Mouse (Mus musculus) midbrain, postnatal 0 days (tissue): ENCODE measurements around the gene Rexo1. TPM values are rescaled to one million over a fixed set of nuclear protein-coding genes. Genes with fewer than 3 reads are reported as not detected.

ENCODE experiments used
- ATAC-seq: fragments of 200-750 bp; cut with Nextera tagmentation; 2 replicates; pipeline ENCODE4 v1.8.0; 2017; ENCODE audit warnings: moderate number of reproducible peaks, mild to moderate bottlenecking, moderate TSS enrichment, moderate library complexity; ENCODE audit not compliant: low FRiP score
- DNase-seq: peaks from one replicate; pipeline ENCODE4 v3.0.0-alpha.2; 2015; ENCODE audit warnings: low spot score
- H3K27ac ChIP-seq: fragments of 300-500 bp; sonication (generic); 2 replicates; pipeline ENCODE4 v1.5.1; 2014; ENCODE audit warnings: low read depth, mild to moderate bottlenecking, low read length, mixed read lengths
- H3K27me3 ChIP-seq: fragments of 300-500 bp; sonication (generic); 2 replicates; pipeline ENCODE4 v1.6.1; 2014; ENCODE audit warnings: low read length, control low read depth, mixed read lengths; ENCODE audit not compliant: insufficient read depth
- H3K36me3 ChIP-seq: fragments of 300-500 bp; sonication (generic); 2 replicates; pipeline ENCODE4 v1.6.1; 2014; ENCODE audit warnings: low read length, control low read depth, mixed read lengths; ENCODE audit not compliant: insufficient read depth
- H3K4me1 ChIP-seq: fragments of 300-500 bp; sonication (generic); 2 replicates; pipeline ENCODE4 v1.6.1; 2014; ENCODE audit warnings: mild to moderate bottlenecking, control low read depth, antibody characterized with exemption, low read length, mixed read lengths; ENCODE audit not compliant: insufficient read depth
- H3K4me2 ChIP-seq: fragments of 300-500 bp; sonication (generic); 2 replicates; pipeline ENCODE4 v1.6.1; 2014; ENCODE audit warnings: low read depth, mild to moderate bottlenecking, low read length, mixed read lengths; ENCODE audit not compliant: poor library complexity, severe bottlenecking
- H3K4me3 ChIP-seq: fragments of 300-500 bp; sonication (generic); 2 replicates; pipeline ENCODE4 v1.5.1; 2014; ENCODE audit warnings: low read depth, mild to moderate bottlenecking, low read length, moderate library complexity
- H3K9ac ChIP-seq: fragments of 300-500 bp; sonication (generic); replicated peaks from 2 replicates; pipeline ENCODE4 v1.6.1; 2014; ENCODE audit warnings: mild to moderate bottlenecking, low read length, moderate library complexity, mixed read lengths; ENCODE audit not compliant: poor library complexity, severe bottlenecking
- H3K9me3 ChIP-seq: fragments of 300-500 bp; sonication (generic); 2 replicates; pipeline ENCODE4 v1.6.1; 2016; ENCODE audit warnings: low read length, control low read depth
- CTCF ChIP-seq: IDR thresholded peaks from 2 replicates; pipeline ENCODE4 v1.5.1; 2016; ENCODE audit warnings: antibody characterized with exemption, mild to moderate bottlenecking
- WGBS: fragments of 180-500 bp; shearing (Covaris S2); extraction: QIAGEN DNeasy Blood & Tissue Kit; methylation state at CpG from one replicate; pipeline ENCODE4 v1.1.7; 2014; 5-methylcytosine and 5-hydroxymethylcytosine counted together
- polyA plus RNA-seq: library from polyadenylated mRNA; unstranded; fragments of >200 nt; fragmentation: Nextera tagmentation; extraction: Ambion mirVana; gene quantifications from 2 replicates; pipeline ENCODE4 v1.2.1, GENCODE M21; 2015
- total RNA-seq: library from RNA; depleted of rRNA; stranded (reverse); fragments of >200 nt; gene quantifications from 2 replicates; pipeline ENCODE4 v1.2.3, GENCODE M21; 2014

Gene Rexo1
- total and polyA plus RNA-seq, 2 experiments from 2014 or later = 29.8 to 52.6 TPM

GRCm38 (mm10) chr10:80568876-80569275 lies 7.5 kb upstream of the Rexo1 start:
- WGBS = 95% methylated on average over 29 of the region's 29 CpGs
- H3K4me2 ChIP-seq = no peak overlapping the region

GRCm38 (mm10) chr10:80566375-80567092 lies 5.2 kb upstream of the Rexo1 start:
- Histone ChIP-seq H3K4me3 (no peak overlapping the region), H3K9me3 (no peaks in the 10 kb centered on the region), H3K27me3 (no peaks in the 10 kb centered on the region), H3K27ac (peak overlapping the region; percentile 65), H3K36me3 (peaks cover 18% of the 10 kb centered on the region), H3K4me2 (peak overlapping the region; percentile 39), H3K4me1 (peaks cover 11% of the 10 kb centered on the region), H3K9ac (0 out of 2 replicates have a peak overlapping the region, but pooled peaks have one; percentile 0)
- DNase-seq (peak; percentile 77), ATAC-seq (peak; percentile 49)
- WGBS = 8% methylated on average over 17 of the region's 17 CpGs
- peak; percentile 96 for TF ChIP-seq CTCF

More at GRCm38 (mm10) chr10:80568876-80569275, 7.5 kb upstream of the Rexo1 start:
- DNase-seq = no peak
- no peak overlapping the region for H3K27ac ChIP-seq
- H3K36me3 ChIP-seq = peaks cover 18% of the 10 kb centered on the region
- no peak overlapping the region for H3K4me3 ChIP-seq
- no peak overlapping the region for H3K9ac ChIP-seq
- TF ChIP-seq CTCF = no peak
- no peaks in the 10 kb centered on the region for H3K9me3 ChIP-seq
- H3K27me3 ChIP-seq = no peaks in the 10 kb centered on the region
- H3K4me1 ChIP-seq = peaks cover 11% of the 10 kb centered on the region
- ATAC-seq = no peak

DNA sequence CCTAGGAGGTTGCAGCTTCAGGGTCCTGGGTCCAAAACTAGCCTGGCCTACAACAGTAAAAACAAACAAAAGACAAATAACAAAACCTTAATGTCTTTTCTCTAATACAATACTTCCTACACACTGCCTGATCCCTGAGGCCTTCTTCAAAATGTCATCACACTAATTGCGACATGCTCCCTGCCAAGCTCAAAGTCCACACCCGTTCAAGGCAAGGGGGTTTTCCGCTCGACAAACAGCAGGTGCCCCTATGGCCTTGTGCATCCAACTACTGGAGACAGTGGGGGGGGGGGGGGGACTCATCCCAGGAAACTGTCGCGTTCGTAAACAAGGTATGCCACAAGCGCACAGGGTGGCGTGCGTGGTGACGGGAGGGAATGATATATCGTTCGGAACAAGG lies 739 bp downstream of the Rexo1 start:
- no peak for TF ChIP-seq CTCF
- Histone ChIP-seq H3K9ac (peak overlapping the region; percentile 92), H3K4me3 (peak overlapping the region; percentile 86), H3K4me2 (peak overlapping the region; percentile 90), H3K9me3 (no peaks in the 10 kb centered on the region), H3K4me1 (peaks cover 8% of the 10 kb centered on the region; the same call in 1 of the 2 replicates), H3K36me3 (0 out of 2 replicates have a peak, but pooled peaks cover under 1% of the 10 kb centered on the region), H3K27ac (peak overlapping the region; percentile 94; the same call in 1 of the 2 replicates), H3K27me3 (no peaks in the 10 kb centered on the region)
- ATAC-seq (no peak), DNase-seq (no peak)
- WGBS = 3% methylated on average over 13 of the region's 13 CpGs

- H3K9ac ChIP-seq = no peak overlapping the region
- H3K27me3 ChIP-seq = no peaks in the 10 kb centered on the region
- no peak overlapping the region for H3K4me2 ChIP-seq
- 90% methylated on average over 7 of the region's 7 CpGs for WGBS
- ATAC-seq (no peak), DNase-seq (no peak)
- peaks cover 8% of the 10 kb centered on the region; the same call in 1 of the 2 replicates for H3K4me1 ChIP-seq
- no peak overlapping the region for H3K27ac ChIP-seq
- H3K4me3 ChIP-seq = no peak overlapping the region
- H3K9me3 ChIP-seq = no peaks in the 10 kb centered on the region
- no peaks in the 10 kb centered on the region for H3K36me3 ChIP-seq
- TF ChIP-seq CTCF = no peak
Observed at GRCm38 (mm10) chr10:80559431-80559830, 1.9 kb downstream of the Rexo1 start.

GRCm38 (mm10) chr10:80557346-80557965 lies 3.9 kb downstream of the Rexo1 start:
- DNase-seq (peak; percentile 77), ATAC-seq (no peak)
- H3K9me3 ChIP-seq = no peaks in the 10 kb centered on the region
- no peak overlapping the region for H3K27ac ChIP-seq
- H3K27me3 ChIP-seq = no peaks in the 10 kb centered on the region
- no peak overlapping the region for H3K4me3 ChIP-seq
- peaks cover 8% of the 10 kb centered on the region; the same call in 1 of the 2 replicates for H3K4me1 ChIP-seq
- H3K9ac ChIP-seq = no peak overlapping the region; the same call in 1 of the 2 replicates
- peak; percentile 79 for TF ChIP-seq CTCF
- no peaks in the 10 kb centered on the region for H3K36me3 ChIP-seq
- 48% methylated on average over 5 of the region's 5 CpGs for WGBS
- H3K4me2 ChIP-seq = no peak overlapping the region

- H3K4me1 ChIP-seq = no peaks in the 10 kb centered on the region
Observed at GRCm38 (mm10) chr10:80553997-80554396, 7.4 kb downstream of the Rexo1 start.

More at GRCm38 (mm10) chr10:80553997-80554396, 7.4 kb downstream of the Rexo1 start:
- Histone ChIP-seq H3K4me2 (no peak overlapping the region), H3K9ac (no peak overlapping the region), H3K9me3 (no peaks in the 10 kb centered on the region), H3K27me3 (no peaks in the 10 kb centered on the region), H3K27ac (no peak overlapping the region), H3K36me3 (peaks cover 15% of the 10 kb centered on the region), H3K4me3 (no peak overlapping the region)
- no peak for DNase-seq
- ATAC-seq = no peak
- WGBS = 94% methylated on average over 6 of the region's 6 CpGs
- TF ChIP-seq CTCF = no peak
